Mouse (Mus musculus) stomach, embryonic 15.5 days (tissue): Measurements from ENCODE around the gene Islr. TPM values are rescaled to one million over a fixed set of nuclear protein-coding genes. Genes with fewer than 3 reads are reported as not detected.

ENCODE experiments used
- ATAC-seq: fragments of 200-750 bp; cut with Nextera tagmentation; 2 replicates; pipeline ENCODE4 v1.8.0; 2017; ENCODE audit warnings: low read depth, moderate number of reproducible peaks, moderate TSS enrichment; ENCODE audit not compliant: insufficient read depth, low FRiP score
- H3K27ac ChIP-seq: fragments of 300-500 bp; sonication (generic); 2 replicates; pipeline ENCODE4 v1.5.1; 2015; ENCODE audit warnings: mild to moderate bottlenecking, inconsistent platforms
- H3K27me3 ChIP-seq: fragments of 300-500 bp; sonication (generic); replicated peaks from 2 replicates; pipeline ENCODE4 v1.6.1; 2015; ENCODE audit warnings: inconsistent platforms
- H3K36me3 ChIP-seq: fragments of 300-500 bp; sonication (generic); 2 replicates; pipeline ENCODE4 v1.6.1; 2015; ENCODE audit warnings: inconsistent platforms
- H3K4me1 ChIP-seq: fragments of 300-500 bp; sonication (generic); 2 replicates; pipeline ENCODE4 v1.6.1; 2015; ENCODE audit warnings: inconsistent platforms
- H3K4me2 ChIP-seq: fragments of 300-500 bp; sonication (generic); 2 replicates; pipeline ENCODE4 v1.6.1; 2015; ENCODE audit warnings: mild to moderate bottlenecking, inconsistent platforms
- H3K4me3 ChIP-seq: fragments of 300-500 bp; sonication (generic); replicated peaks from 2 replicates; pipeline ENCODE4 v1.5.1; 2015; ENCODE audit warnings: inconsistent platforms
- H3K9ac ChIP-seq: fragments of 300-500 bp; sonication (generic); 2 replicates; pipeline ENCODE4 v1.6.1; 2015; ENCODE audit warnings: inconsistent platforms
- H3K9me3 ChIP-seq: fragments of 300-500 bp; sonication (generic); 2 replicates; pipeline ENCODE4 v1.6.1; 2016; ENCODE audit warnings: inconsistent platforms
- WGBS: fragments of 180-500 bp; shearing (Covaris S2); methylation state at CpG from one replicate; pipeline ENCODE4 v1.1.7; 2015; 5-methylcytosine and 5-hydroxymethylcytosine counted together
- microRNA-seq: library from miRNA; unstranded; fragments of <30 nt; microRNA quantifications from one replicate; pipeline ENCODE4, GENCODE M21; 2016
- polyA plus RNA-seq: library from polyadenylated mRNA; unstranded; fragments of >200 nt; fragmentation: Nextera tagmentation; extraction: Ambion mirVana; gene quantifications from 2 replicates; pipeline ENCODE4 v1.2.1, GENCODE M21; 2015

Gene Islr
- polyA plus RNA-seq, 1 experiment from 2014 or later, result 105 TPM

DNA sequence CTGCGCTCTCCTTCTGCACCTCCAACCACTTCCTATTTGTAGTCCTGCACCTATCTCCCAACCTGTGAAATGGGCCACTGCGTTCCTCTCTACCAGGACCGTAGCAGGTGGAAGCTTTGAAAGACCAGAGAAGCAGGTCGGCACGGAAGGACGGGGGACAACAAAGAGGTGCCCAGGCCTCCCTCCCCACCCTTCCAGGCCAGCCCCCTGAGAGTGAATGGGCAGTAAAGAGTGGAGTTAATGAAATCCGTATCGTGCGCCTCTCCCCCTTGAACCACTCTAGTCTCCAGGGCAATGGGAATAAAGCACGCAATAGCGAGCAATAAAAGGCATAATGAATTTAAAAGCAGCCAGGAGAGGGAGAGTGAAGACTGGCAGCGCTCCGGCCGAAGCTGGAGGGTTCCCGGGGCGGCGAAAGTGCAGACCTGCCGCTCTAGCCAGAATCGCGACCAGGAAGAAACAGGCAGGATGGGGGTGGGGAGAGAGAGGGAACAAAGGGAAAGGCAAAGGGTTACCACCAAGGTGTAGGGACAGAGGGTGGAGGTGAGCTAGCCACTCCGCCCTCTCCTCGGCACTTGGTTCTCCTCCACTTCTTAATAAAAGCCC, 90.7 kb downstream of the Islr start:
- H3K36me3 ChIP-seq, result no peaks in the 10 kb centered on the region
- WGBS, result 13% methylated on average over 22 of the region's 22 CpGs
- peak overlapping the region; percentile 38 for H3K4me2 ChIP-seq
- H3K9me3 ChIP-seq, result no peaks in the 10 kb centered on the region
- peak overlapping the region; percentile 77 for H3K27ac ChIP-seq
- peaks cover 6% of the 10 kb centered on the region; the same call in 1 of the 2 replicates for H3K27me3 ChIP-seq
- peaks cover 33% of the 10 kb centered on the region for H3K4me1 ChIP-seq
- H3K9ac ChIP-seq, result no peak overlapping the region
- H3K4me3 ChIP-seq, result no peak overlapping the region; the same call in 1 of the 2 replicates
- ATAC-seq, result peak; percentile 25

- Histone ChIP-seq H3K4me1 (peaks cover 29% of the 10 kb centered on the region), H3K27me3 (peaks cover 6% of the 10 kb centered on the region; the same call in 1 of the 2 replicates), H3K36me3 (no peaks in the 10 kb centered on the region), H3K9me3 (no peaks in the 10 kb centered on the region), H3K4me2 (peak overlapping the region; percentile 38), H3K9ac (no peak overlapping the region), H3K4me3 (no peak overlapping the region), H3K27ac (peak overlapping the region; percentile 77)
- WGBS, result 18% methylated on average over 6 of the region's 6 CpGs
- ATAC-seq, result peak; percentile 27; the same call in 1 of the 2 replicates
These were observed 91.2 kb downstream of the Islr start for GRCm38 (mm10) chr9:58112866-58113278.

DNA sequence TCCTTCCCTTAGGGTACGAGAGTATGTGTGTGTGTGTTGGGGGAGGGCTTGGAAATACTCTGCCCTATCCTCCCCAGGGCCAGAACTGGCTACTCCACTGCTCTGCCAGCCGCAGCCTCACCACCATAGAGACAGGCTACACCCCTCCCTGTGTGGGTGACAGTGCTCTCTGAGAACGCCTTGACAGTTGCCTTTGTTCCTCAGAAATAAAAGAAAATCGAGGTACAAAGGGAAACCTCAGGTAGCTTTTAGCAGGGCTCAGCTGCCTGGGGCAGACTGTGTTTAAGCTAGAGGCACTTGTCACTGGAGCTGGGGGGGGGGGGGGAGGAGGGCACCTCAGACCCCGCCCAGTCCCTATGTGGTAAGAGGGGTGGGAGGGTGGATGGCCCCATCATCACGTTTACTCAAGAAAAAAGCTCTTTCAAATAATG, 91.8 kb downstream of the Islr start:
- Histone ChIP-seq H3K27ac (peak overlapping the region; percentile 79), H3K4me2 (no peak overlapping the region), H3K9ac (no peak overlapping the region), H3K9me3 (no peaks in the 10 kb centered on the region), H3K27me3 (peaks cover 6% of the 10 kb centered on the region; the same call in 1 of the 2 replicates), H3K4me3 (no peak overlapping the region), H3K36me3 (no peaks in the 10 kb centered on the region), H3K4me1 (peaks cover 34% of the 10 kb centered on the region)
- 21% methylated on average over 6 of the region's 6 CpGs for WGBS
- peak; percentile 44; the same call in 1 of the 2 replicates for ATAC-seq

DNA sequence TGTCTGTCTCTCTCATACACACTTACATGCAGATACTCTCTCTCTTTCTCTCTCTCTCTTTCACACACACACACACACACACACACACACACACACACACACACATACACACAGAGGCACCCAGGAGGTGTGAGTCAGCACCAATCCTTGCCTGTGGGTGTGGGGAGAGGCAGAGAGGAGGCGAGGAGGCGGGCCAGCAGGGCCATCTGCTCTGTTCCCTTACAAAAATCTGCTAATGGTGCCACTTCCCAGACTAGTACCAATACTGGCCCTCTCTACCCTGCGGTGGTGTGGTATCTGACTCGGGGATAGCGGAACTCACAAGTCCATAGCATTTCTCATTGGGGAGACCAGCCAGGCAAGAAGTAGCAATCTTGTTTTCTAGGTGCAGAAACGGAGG, 92.7 kb downstream of the Islr start:
- Histone ChIP-seq H3K36me3 (no peaks in the 10 kb centered on the region), H3K27ac (peak overlapping the region; percentile 79; the same call in 1 of the 2 replicates), H3K27me3 (peaks cover 6% of the 10 kb centered on the region; the same call in 1 of the 2 replicates), H3K4me3 (no peak overlapping the region), H3K9ac (no peak overlapping the region), H3K4me2 (no peak overlapping the region), H3K4me1 (peaks cover 35% of the 10 kb centered on the region), H3K9me3 (no peaks in the 10 kb centered on the region)
- WGBS, result 58% methylated on average over 6 of the region's 6 CpGs
- no peak for ATAC-seq

DNA sequence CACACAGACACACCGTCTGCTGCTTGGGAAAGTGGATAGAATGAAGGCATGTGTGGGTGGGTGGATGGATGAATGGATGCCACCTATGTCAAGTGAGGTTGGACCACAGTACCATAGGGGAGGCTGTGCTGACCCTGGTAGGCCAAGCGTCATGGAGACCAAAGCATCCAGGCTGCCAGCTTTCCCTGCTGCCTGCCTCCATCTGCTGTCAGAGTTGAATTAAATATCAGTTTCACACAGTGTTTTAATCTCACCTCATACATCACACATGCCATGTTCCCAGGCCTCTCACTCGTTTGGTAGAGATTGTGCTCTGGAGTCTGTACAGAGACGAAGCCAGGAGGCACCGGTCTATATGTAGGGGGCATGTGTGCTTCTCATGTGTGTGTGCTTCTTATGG, 93.3 kb downstream of the Islr start:
- peak overlapping the region; percentile 32; the same call in 1 of the 2 replicates for H3K27ac ChIP-seq
- H3K9me3 ChIP-seq, result no peaks in the 10 kb centered on the region
- no peaks in the 10 kb centered on the region for H3K36me3 ChIP-seq
- H3K27me3 ChIP-seq, result peaks cover 6% of the 10 kb centered on the region; the same call in 1 of the 2 replicates
- no peak overlapping the region for H3K9ac ChIP-seq
- H3K4me3 ChIP-seq, result no peak overlapping the region
- WGBS, result 63% methylated on average over 5 of the region's 5 CpGs
- no peak overlapping the region for H3K4me2 ChIP-seq
- ATAC-seq, result no peak
- peaks cover 38% of the 10 kb centered on the region for H3K4me1 ChIP-seq

GRCm38 (mm10) chr9:58107494-58107893, 96.6 kb downstream of the Islr start:
- Histone ChIP-seq H3K4me2 (no peak overlapping the region), H3K4me3 (no peak overlapping the region), H3K9me3 (no peaks in the 10 kb centered on the region), H3K27ac (peak overlapping the region; percentile 51; the same call in 1 of the 2 replicates), H3K9ac (no peak overlapping the region), H3K36me3 (no peaks in the 10 kb centered on the region), H3K27me3 (no peaks in the 10 kb centered on the region), H3K4me1 (peaks cover 21% of the 10 kb centered on the region)
- WGBS, result 65% methylated on average over 5 of the region's 5 CpGs
- ATAC-seq, result no peak

Small RNAs within 50 kb of the gene (microRNA-seq; reads per million reads assigned to microRNA genes)
- not detected for gene Mir6385

Other genes with a start within 250 kb of the Islr start
- gene Cyp11a1, start 197.9 kb downstream of the Islr start, polyA plus RNA-seq, result 4.2 and 5.4 TPM in 2 replicates
- 1.8 and 3.3 TPM in 2 replicates for gene Stra6, start 140.5 kb downstream of the Islr start, polyA plus RNA-seq
- gene Ccdc33, start 85.5 kb downstream of the Islr start, polyA plus RNA-seq, result 0.18 and 0.19 TPM in 2 replicates
- gene Islr2, start within 50 bp of the Islr start, polyA plus RNA-seq, result 1.5 and 1.7 TPM in 2 replicates
- gene Pml, start 45.5 kb upstream of the Islr start, polyA plus RNA-seq, result 15.5 and 19.6 TPM in 2 replicates
- gene Stoml1, start 48.9 kb upstream of the Islr start, polyA plus RNA-seq, result 24.1 and 30.0 TPM in 2 replicates
- 42.1 and 49.2 TPM in 2 replicates for gene Loxl1, start 108.9 kb upstream of the Islr start, polyA plus RNA-seq
- gene Tbc1d21, start 166.1 kb upstream of the Islr start, polyA plus RNA-seq, result 0.14 TPM in 1 of 2 replicates, not detected in the other